Mouse (Mus musculus) lung, postnatal 4 days (tissue): ENCODE measurements around the gene Rln1.

Experiments used
- DNase-seq, 2 experiments: peaks; one replicate each; pipeline ENCODE4 v3.0.0; 2021

Gene Rln1

DNA sequence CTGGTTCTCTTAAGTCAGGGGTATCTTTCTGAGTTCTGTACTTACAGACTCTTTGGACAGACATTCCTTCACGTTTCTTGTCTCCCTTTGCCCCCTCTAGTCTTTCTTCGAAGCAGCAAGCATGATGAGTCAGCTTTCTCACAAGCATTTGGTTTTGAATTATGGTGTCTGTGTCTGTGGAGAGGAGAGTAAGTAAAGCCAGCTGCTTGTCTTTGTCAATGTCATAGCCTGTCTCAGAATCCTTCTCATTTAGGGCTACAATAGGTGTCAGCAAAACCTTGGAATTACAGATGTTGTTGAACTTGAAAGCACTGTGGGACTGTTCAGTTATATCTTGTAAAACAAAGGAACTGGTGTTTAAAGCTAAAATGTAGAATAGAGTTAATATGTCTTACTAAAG is 39.7 kb downstream of the Rln1 start:
- DNase-seq = no peak

DNA sequence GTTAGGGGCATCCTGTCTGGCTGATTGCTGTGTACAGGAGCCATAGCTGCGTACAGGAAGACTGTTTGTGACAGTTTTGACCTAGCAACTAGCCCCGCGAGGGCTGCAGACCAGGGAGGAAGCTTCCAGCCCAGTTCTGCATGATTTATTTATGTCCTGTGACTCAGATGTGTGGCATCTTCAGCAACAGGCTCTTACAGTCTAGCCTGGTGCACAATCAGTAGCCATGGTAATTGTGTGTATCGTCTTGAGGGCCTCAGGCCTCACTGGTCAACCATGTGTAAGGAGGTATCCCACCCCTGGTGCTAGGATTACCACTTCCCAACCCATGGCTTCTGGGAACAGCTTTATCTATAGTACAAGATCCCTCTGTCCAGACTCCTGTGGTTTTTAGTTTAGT is 41.9 kb downstream of the Rln1 start:
- DNase-seq = no peak

DNA sequence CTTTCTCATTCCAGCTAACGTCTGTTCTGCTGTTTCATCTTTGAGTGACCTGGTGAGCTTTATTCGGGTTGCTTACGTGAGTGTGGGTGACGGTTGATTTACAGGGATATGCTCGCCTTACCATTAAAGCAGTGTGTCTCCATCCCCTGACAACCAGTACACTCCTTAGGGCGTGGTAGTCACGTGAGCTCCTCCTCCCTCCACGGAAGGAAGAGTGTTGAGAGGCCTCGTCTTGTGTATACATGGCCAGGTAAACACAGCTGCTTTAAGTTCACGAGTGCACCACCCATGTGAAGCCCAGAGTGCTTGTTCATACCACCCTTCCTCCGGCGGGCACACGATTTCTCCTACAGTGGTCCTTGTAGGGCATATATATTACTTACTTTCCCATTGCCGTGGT is 42.9 kb downstream of the Rln1 start:
- DNase-seq = no peak

DNA sequence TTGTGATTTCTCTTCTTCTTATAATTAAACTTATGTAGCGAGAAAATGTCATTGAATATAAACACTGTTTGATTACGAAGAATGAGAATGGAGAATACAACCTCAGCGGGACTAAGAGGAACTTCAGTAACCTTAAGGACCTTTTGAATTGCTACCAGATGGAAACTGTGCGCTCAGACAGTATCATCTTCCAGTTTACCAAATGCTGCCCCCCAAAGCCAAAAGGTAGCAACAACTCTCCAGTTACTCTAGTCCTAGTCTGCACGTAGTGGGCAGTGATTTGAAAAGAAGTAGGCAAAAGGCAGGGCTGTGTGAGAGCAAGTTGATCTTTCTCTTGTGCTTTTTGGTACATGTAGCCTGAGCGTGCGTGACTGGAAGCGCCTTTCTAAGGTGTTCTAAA is 46.6 kb downstream of the Rln1 start:
- no peak for DNase-seq

DNA sequence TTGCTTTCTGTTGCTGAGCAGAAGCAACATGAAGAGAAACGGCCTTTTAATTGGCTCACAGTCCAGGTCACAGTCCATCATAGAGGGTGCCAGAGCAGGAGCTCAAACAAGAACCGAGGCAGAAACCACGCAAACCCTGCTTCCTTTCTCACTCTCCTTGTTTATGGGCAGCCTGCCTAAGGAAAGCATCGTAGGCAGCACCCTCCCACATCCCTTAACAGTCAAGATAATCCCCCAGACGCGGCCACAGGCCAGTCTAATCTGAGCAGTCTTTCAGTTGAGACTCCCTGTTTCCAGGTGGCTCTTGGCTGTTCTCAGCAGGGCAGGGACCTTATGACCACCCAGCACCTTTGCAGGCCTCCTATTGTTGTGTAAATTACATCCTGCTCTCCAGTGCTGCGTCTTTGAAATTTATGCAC is 49.0 kb downstream of the Rln1 start:
- no peak for DNase-seq
